Mouse (Mus musculus): Measurements from ENCODE around the gene 4933407L21Rik.

Gene 4933407L21Rik

GRCm38 (mm10) chr1:85928057-85928687 is at the start of gene 4933407L21Rik:
TSS of gene 4933407L21Rik (plus strand) at chr1:85928483.
- DNase-seq: peak; percentile 34

- DNase-seq: no peak
Measured at GRCm38 (mm10) chr1:85882003-85882402, 46.3 kb upstream of the 4933407L21Rik start.

GRCm38 (mm10) chr1:85887221-85887620 is 41.1 kb upstream of the 4933407L21Rik start:
- DNase-seq: no peak

- DNase-seq: peak; percentile 91
Measured at GRCm38 (mm10) chr1:85894231-85894747, 34.0 kb upstream of the 4933407L21Rik start, which contains the start of gene Itm2c. TSS of gene Itm2c (plus strand) at chr1:85894281.

GRCm38 (mm10) chr1:85894748-85895360 is 33.4 kb upstream of the 4933407L21Rik start:
- peak; percentile 67 for DNase-seq

- peak; percentile 62 for DNase-seq
Measured at GRCm38 (mm10) chr1:85895391-85895837, 32.9 kb upstream of the 4933407L21Rik start.

- DNase-seq: no peak
Measured at GRCm38 (mm10) chr1:85896110-85896509, 32.2 kb upstream of the 4933407L21Rik start.

- peak; percentile 18 for DNase-seq
Measured at GRCm38 (mm10) chr1:85896781-85897700, 31.2 kb upstream of the 4933407L21Rik start.

GRCm38 (mm10) chr1:85897901-85898760 is 30.2 kb upstream of the 4933407L21Rik start:
- no peak for DNase-seq

GRCm38 (mm10) chr1:85898761-85899387 is 29.4 kb upstream of the 4933407L21Rik start:
- no peak for DNase-seq

- no peak for DNase-seq
Measured at GRCm38 (mm10) chr1:85899388-85899761, 28.9 kb upstream of the 4933407L21Rik start.

GRCm38 (mm10) chr1:85900521-85901333 is 27.6 kb upstream of the 4933407L21Rik start:
- no peak for DNase-seq

GRCm38 (mm10) chr1:85901516-85902107 is 26.7 kb upstream of the 4933407L21Rik start:
- no peak for DNase-seq

- no peak for DNase-seq
Measured at GRCm38 (mm10) chr1:85902108-85902561, 26.1 kb upstream of the 4933407L21Rik start.

GRCm38 (mm10) chr1:85906892-85907291 is 21.4 kb upstream of the 4933407L21Rik start:
- DNase-seq: no peak

GRCm38 (mm10) chr1:85908754-85909590 is 19.3 kb upstream of the 4933407L21Rik start:
- no peak for DNase-seq

- no peak for DNase-seq
Measured at GRCm38 (mm10) chr1:85913078-85913755, 15.1 kb upstream of the 4933407L21Rik start.

- DNase-seq: no peak
Measured at GRCm38 (mm10) chr1:85915890-85916289, 12.4 kb upstream of the 4933407L21Rik start.
